Mouse (Mus musculus): Measurements from ENCODE around the gene Fbxo24. TPM values are rescaled to one million over a fixed set of nuclear protein-coding genes. Genes with fewer than 3 reads are reported as not detected.

Fbxo24 gene
- polyA plus RNA-seq, 1 experiment: 0.25 TPM

GRCm38 (mm10) chr5:137598100-137598826, 30.5 kb downstream of the Fbxo24 start:
- H3K4me1 ChIP-seq (ENCODE audit: control insufficient read depth, insufficient read depth, insufficient read length): peaks cover 17% of the 10 kb centered on the region; the same call in 1 of the 2 replicates
- 53% methylated on average over 2 of the region's 2 CpGs for WGBS
- no peak for TF ChIP-seq POLR2A (IDR thresholded peaks at IDR 0.05; ENCODE audit: low read depth, low read length)
- no peak for TF ChIP-seq CTCF (IDR thresholded peaks at IDR 0.05; ENCODE audit: extremely low read depth, insufficient read depth, insufficient read length, insufficient replicate concordance)

GRCm38 (mm10) chr5:137597625-137598024, 31.2 kb downstream of the Fbxo24 start:
- H3K4me1 ChIP-seq (ENCODE audit: control insufficient read depth, insufficient read depth, insufficient read length): peaks cover 16% of the 10 kb centered on the region; the same call in 1 of the 2 replicates
- H3K27ac ChIP-seq (ENCODE audit: insufficient read depth, low read length): no peak overlapping the region
- no peak for DNase-seq (ENCODE audit: low read depth in 1 of 2, low spot score in 2 of 2)
- 77% methylated on average over 6 of the region's 6 CpGs for WGBS
- no peaks in the 10 kb centered on the region for H3K27me3 ChIP-seq (ENCODE audit: control insufficient read depth, insufficient read depth, low read length)
- no peak for TF ChIP-seq CTCF (IDR thresholded peaks at IDR 0.05; ENCODE audit: extremely low read depth, insufficient read depth, insufficient read length, insufficient replicate concordance)
- no peak for TF ChIP-seq POLR2A (IDR thresholded peaks at IDR 0.05; ENCODE audit: low read depth, low read length)
- no peak overlapping the region for H3K4me3 ChIP-seq (ENCODE audit: extremely low read depth, insufficient read depth, insufficient read length)
- no peaks in the 10 kb centered on the region for H3K36me3 ChIP-seq (ENCODE audit: control insufficient read depth, insufficient read depth, low read length)

More at GRCm38 (mm10) chr5:137598100-137598826, 30.5 kb downstream of the Fbxo24 start:
- no peak overlapping the region for H3K27ac ChIP-seq (ENCODE audit: insufficient read depth, low read length)
- H3K27me3 ChIP-seq (ENCODE audit: control insufficient read depth, insufficient read depth, low read length): no peaks in the 10 kb centered on the region
- no peak overlapping the region for H3K4me3 ChIP-seq (ENCODE audit: extremely low read depth, insufficient read depth, insufficient read length)
- DNase-seq (ENCODE audit: low read depth in 1 of 2, low spot score in 2 of 2): no peak
- no peaks in the 10 kb centered on the region for H3K36me3 ChIP-seq (ENCODE audit: control insufficient read depth, insufficient read depth, low read length)

GRCm38 (mm10) chr5:137596601-137597261, 32.1 kb downstream of the Fbxo24 start:
- H3K4me1 ChIP-seq (ENCODE audit: control insufficient read depth, insufficient read depth, insufficient read length): peaks cover 12% of the 10 kb centered on the region; the same call in 1 of the 2 replicates
- H3K4me3 ChIP-seq (ENCODE audit: extremely low read depth, insufficient read depth, insufficient read length): peak overlapping the region; percentile 54
- TF ChIP-seq POLR2A (IDR thresholded peaks at IDR 0.05; ENCODE audit: low read depth, low read length) (no peak; the same call in 1 of the 2 replicates), CTCF (IDR thresholded peaks at IDR 0.05; ENCODE audit: extremely low read depth, insufficient read depth, insufficient read length, insufficient replicate concordance) (no peak)
- DNase-seq (ENCODE audit: low read depth in 1 of 2, low spot score in 2 of 2): peak; percentile 40 to 67
- H3K27me3 ChIP-seq (ENCODE audit: control insufficient read depth, insufficient read depth, low read length): no peaks in the 10 kb centered on the region
- H3K36me3 ChIP-seq (ENCODE audit: control insufficient read depth, insufficient read depth, low read length): no peaks in the 10 kb centered on the region
- H3K27ac ChIP-seq (ENCODE audit: insufficient read depth, low read length): peak overlapping the region; percentile 55
- 29% methylated on average over 30 of the region's 30 CpGs for WGBS

GRCm38 (mm10) chr5:137595921-137596320, 32.9 kb downstream of the Fbxo24 start:
- no peak for DNase-seq (ENCODE audit: low read depth in 1 of 2, low spot score in 2 of 2)
- Histone ChIP-seq H3K4me3 (ENCODE audit: extremely low read depth, insufficient read depth, insufficient read length) (no peak overlapping the region), H3K36me3 (ENCODE audit: control insufficient read depth, insufficient read depth, low read length) (no peaks in the 10 kb centered on the region), H3K27ac (ENCODE audit: insufficient read depth, low read length) (no peak overlapping the region), H3K4me1 (ENCODE audit: control insufficient read depth, insufficient read depth, insufficient read length) (peaks cover 12% of the 10 kb centered on the region; the same call in 1 of the 2 replicates), H3K27me3 (ENCODE audit: control insufficient read depth, insufficient read depth, low read length) (no peaks in the 10 kb centered on the region)
- no peak for TF ChIP-seq CTCF (IDR thresholded peaks at IDR 0.05; ENCODE audit: extremely low read depth, insufficient read depth, insufficient read length, insufficient replicate concordance)
- no peak for TF ChIP-seq POLR2A (IDR thresholded peaks at IDR 0.05; ENCODE audit: low read depth, low read length)
- WGBS: 89% methylated on average over 7 of the region's 7 CpGs

GRCm38 (mm10) chr5:137590507-137590906, 38.3 kb downstream of the Fbxo24 start:
- TF ChIP-seq CTCF (IDR thresholded peaks at IDR 0.05; ENCODE audit: extremely low read depth, insufficient read depth, insufficient read length, insufficient replicate concordance) (no peak), POLR2A (IDR thresholded peaks at IDR 0.05; ENCODE audit: low read depth, low read length) (no peak)
- no peaks in the 10 kb centered on the region for H3K4me1 ChIP-seq (ENCODE audit: control insufficient read depth, insufficient read depth, insufficient read length)
- no peak for DNase-seq (ENCODE audit: low read depth in 1 of 2, low spot score in 2 of 2)
- H3K4me3 ChIP-seq (ENCODE audit: extremely low read depth, insufficient read depth, insufficient read length): no peak overlapping the region
- H3K36me3 ChIP-seq (ENCODE audit: control insufficient read depth, insufficient read depth, low read length): no peaks in the 10 kb centered on the region
- WGBS: 87% methylated on average over 5 of the region's 5 CpGs
- H3K27ac ChIP-seq (ENCODE audit: insufficient read depth, low read length): no peak overlapping the region
- no peaks in the 10 kb centered on the region for H3K27me3 ChIP-seq (ENCODE audit: control insufficient read depth, insufficient read depth, low read length)

- WGBS: 27% methylated on average over 8 of the region's 8 CpGs
- DNase-seq (ENCODE audit: low read depth in 1 of 2, low spot score in 2 of 2): peak; percentile 42 to 74
- Histone ChIP-seq H3K36me3 (ENCODE audit: control insufficient read depth, insufficient read depth, low read length) (no peaks in the 10 kb centered on the region), H3K4me1 (ENCODE audit: control insufficient read depth, insufficient read depth, insufficient read length) (no peaks in the 10 kb centered on the region), H3K27me3 (ENCODE audit: control insufficient read depth, insufficient read depth, low read length) (no peaks in the 10 kb centered on the region), H3K4me3 (ENCODE audit: extremely low read depth, insufficient read depth, insufficient read length) (no peak overlapping the region), H3K27ac (ENCODE audit: insufficient read depth, low read length) (no peak overlapping the region)
- TF ChIP-seq POLR2A (IDR thresholded peaks at IDR 0.05; ENCODE audit: low read depth, low read length): no peak
- TF ChIP-seq CTCF (IDR thresholded peaks at IDR 0.05; ENCODE audit: extremely low read depth, insufficient read depth, insufficient read length, insufficient replicate concordance): peak; percentile 58; the same call in 1 of the 2 replicates
These were observed 43.8 kb downstream of the Fbxo24 start for GRCm38 (mm10) chr5:137584976-137585375.

Data from spleen, adult 2 months (tissue).